Mouse (Mus musculus) hindbrain, embryonic 16.5 days (tissue): ENCODE measurements around the gene Ptpn13. TPM values are rescaled to one million over a fixed set of nuclear protein-coding genes. Genes with fewer than 3 reads are reported as not detected.

Experiments
- ATAC-seq: fragments of 200-750 bp; cut with Nextera tagmentation; 2 replicates; pipeline ENCODE4 v1.8.0; 2017; ENCODE audit warnings: moderate TSS enrichment, moderate library complexity
- H3K27ac ChIP-seq: fragments of 300-500 bp; sonication (generic); 2 replicates; pipeline ENCODE4 v1.5.1; 2014; ENCODE audit warnings: low read depth, mild to moderate bottlenecking, control low read depth, low read length, moderate library complexity
- H3K27me3 ChIP-seq: fragments of 300-500 bp; sonication (generic); replicated peaks from 2 replicates; pipeline ENCODE4 v1.6.1; 2014; ENCODE audit warnings: low read length; ENCODE audit not compliant: control insufficient read depth, insufficient read depth
- H3K36me3 ChIP-seq: fragments of 300-500 bp; sonication (generic); 2 replicates; pipeline ENCODE4 v1.6.1; 2014; ENCODE audit warnings: mild to moderate bottlenecking, low read length, moderate library complexity, mixed read lengths; ENCODE audit not compliant: control insufficient read depth, insufficient read depth
- H3K4me1 ChIP-seq: fragments of 300-500 bp; sonication (generic); 2 replicates; pipeline ENCODE4 v1.6.1; 2014; ENCODE audit warnings: low read depth, low read length; ENCODE audit not compliant: control insufficient read depth, insufficient read depth
- H3K4me2 ChIP-seq: fragments of 300-500 bp; sonication (generic); 2 replicates; pipeline ENCODE4 v1.6.1; 2014; ENCODE audit warnings: mild to moderate bottlenecking, low read length, control low read depth, moderate library complexity
- H3K4me3 ChIP-seq: fragments of 300-500 bp; sonication (generic); 2 replicates; pipeline ENCODE4 v1.5.1; 2014; ENCODE audit warnings: mild to moderate bottlenecking, low read length, control low read depth, moderate library complexity
- H3K9ac ChIP-seq: fragments of 300-500 bp; sonication (generic); 2 replicates; pipeline ENCODE4 v1.6.1; 2014; ENCODE audit warnings: low read depth, mild to moderate bottlenecking, control low read depth, low read length, moderate library complexity
- H3K9me3 ChIP-seq: fragments of 300-500 bp; sonication (generic); 2 replicates; pipeline ENCODE4 v1.6.1; 2014; ENCODE audit warnings: mild to moderate bottlenecking, low read length, moderate library complexity; ENCODE audit not compliant: control insufficient read depth
- WGBS: fragments of 180-500 bp; shearing (Covaris S2); extraction: QIAGEN DNeasy Blood & Tissue Kit; methylation state at CpG from one replicate; pipeline ENCODE4 v1.1.7; 2014; 5-methylcytosine and 5-hydroxymethylcytosine counted together
- polyA plus RNA-seq: library from polyadenylated mRNA; unstranded; fragments of >200 nt; fragmentation: Nextera tagmentation; extraction: Ambion mirVana; gene quantifications from 2 replicates; pipeline ENCODE4 v1.2.1, GENCODE M21; 2015

Gene Ptpn13
- polyA plus RNA-seq, 1 experiment from 2014 or later = 3.3 TPM

GRCm38 (mm10) chr5:103515876-103516275 is 90.9 kb downstream of the Ptpn13 start:
- H3K4me1 ChIP-seq = no peaks in the 10 kb centered on the region
- no peak for ATAC-seq
- H3K27me3 ChIP-seq = no peaks in the 10 kb centered on the region
- no peak overlapping the region for H3K27ac ChIP-seq
- 91% methylated on average over 4 of the region's 4 CpGs for WGBS
- no peak overlapping the region for H3K4me3 ChIP-seq
- no peaks in the 10 kb centered on the region for H3K36me3 ChIP-seq
- H3K9me3 ChIP-seq = no peaks in the 10 kb centered on the region
- H3K9ac ChIP-seq = no peak overlapping the region
- H3K4me2 ChIP-seq = no peak overlapping the region

GRCm38 (mm10) chr5:103516555-103516954 is 91.6 kb downstream of the Ptpn13 start:
- Histone ChIP-seq H3K9ac (no peak overlapping the region), H3K27me3 (no peaks in the 10 kb centered on the region), H3K9me3 (no peaks in the 10 kb centered on the region), H3K36me3 (no peaks in the 10 kb centered on the region), H3K4me3 (no peak overlapping the region), H3K27ac (no peak overlapping the region), H3K4me2 (no peak overlapping the region), H3K4me1 (no peaks in the 10 kb centered on the region)
- ATAC-seq = no peak

- ATAC-seq = no peak
- Histone ChIP-seq H3K27ac (no peak overlapping the region), H3K4me1 (no peaks in the 10 kb centered on the region), H3K9ac (no peak overlapping the region), H3K27me3 (no peaks in the 10 kb centered on the region), H3K4me3 (no peak overlapping the region), H3K4me2 (no peak overlapping the region), H3K9me3 (no peaks in the 10 kb centered on the region), H3K36me3 (no peaks in the 10 kb centered on the region)
- WGBS = 67% methylated on average over 6 of the region's 6 CpGs
These were observed 92.6 kb downstream of the Ptpn13 start for GRCm38 (mm10) chr5:103517641-103518040.

- H3K4me2 ChIP-seq = no peak overlapping the region
- no peaks in the 10 kb centered on the region for H3K4me1 ChIP-seq
- no peaks in the 10 kb centered on the region for H3K27me3 ChIP-seq
- no peak overlapping the region for H3K27ac ChIP-seq
- ATAC-seq = no peak
- no peak overlapping the region for H3K9ac ChIP-seq
- 85% methylated on average over 14 of the region's 14 CpGs for WGBS
- H3K4me3 ChIP-seq = no peak overlapping the region
- no peaks in the 10 kb centered on the region for H3K36me3 ChIP-seq
- no peaks in the 10 kb centered on the region for H3K9me3 ChIP-seq
These were observed 93.9 kb downstream of the Ptpn13 start for GRCm38 (mm10) chr5:103518797-103519468.

- no peak overlapping the region for H3K4me3 ChIP-seq
- WGBS = 53% methylated on average over 3 of the region's 3 CpGs
- H3K4me2 ChIP-seq = no peak overlapping the region
- H3K27me3 ChIP-seq = no peaks in the 10 kb centered on the region
- H3K9me3 ChIP-seq = no peaks in the 10 kb centered on the region
- no peaks in the 10 kb centered on the region for H3K36me3 ChIP-seq
- H3K4me1 ChIP-seq = no peaks in the 10 kb centered on the region
- H3K9ac ChIP-seq = no peak overlapping the region
- ATAC-seq = no peak
- no peak overlapping the region for H3K27ac ChIP-seq
These were observed 97.4 kb downstream of the Ptpn13 start for GRCm38 (mm10) chr5:103522371-103522770.

- H3K9ac ChIP-seq = no peak overlapping the region
- no peak for ATAC-seq
- no peaks in the 10 kb centered on the region for H3K36me3 ChIP-seq
- 84% methylated on average over 20 of the region's 20 CpGs for WGBS
- no peak overlapping the region for H3K27ac ChIP-seq
- H3K4me2 ChIP-seq = no peak overlapping the region
- no peaks in the 10 kb centered on the region for H3K27me3 ChIP-seq
- H3K4me1 ChIP-seq = no peaks in the 10 kb centered on the region
- H3K9me3 ChIP-seq = no peaks in the 10 kb centered on the region
- H3K4me3 ChIP-seq = no peak overlapping the region
These were observed 101.9 kb downstream of the Ptpn13 start for GRCm38 (mm10) chr5:103526668-103527436.

- no peak overlapping the region for H3K27ac ChIP-seq
- 69% methylated on average over 6 of the region's 6 CpGs for WGBS
- H3K9ac ChIP-seq = no peak overlapping the region
- no peak for ATAC-seq
- no peaks in the 10 kb centered on the region for H3K9me3 ChIP-seq
- H3K27me3 ChIP-seq = no peaks in the 10 kb centered on the region
- no peak overlapping the region for H3K4me2 ChIP-seq
- H3K36me3 ChIP-seq = no peaks in the 10 kb centered on the region
- H3K4me3 ChIP-seq = no peak overlapping the region
- H3K4me1 ChIP-seq = no peaks in the 10 kb centered on the region
These were observed 102.4 kb downstream of the Ptpn13 start for GRCm38 (mm10) chr5:103527437-103527718.

- Histone ChIP-seq H3K4me1 (no peaks in the 10 kb centered on the region), H3K9ac (no peak overlapping the region), H3K4me2 (no peak overlapping the region), H3K27me3 (no peaks in the 10 kb centered on the region), H3K27ac (no peak overlapping the region), H3K9me3 (no peaks in the 10 kb centered on the region), H3K4me3 (no peak overlapping the region), H3K36me3 (no peaks in the 10 kb centered on the region)
- WGBS = 91% methylated on average over 9 of the region's 9 CpGs
- no peak for ATAC-seq
These were observed 105.2 kb downstream of the Ptpn13 start for GRCm38 (mm10) chr5:103530214-103530613.

GRCm38 (mm10) chr5:103532841-103533390 is 107.9 kb downstream of the Ptpn13 start:
- 64% methylated on average over 11 of the region's 11 CpGs for WGBS
- Histone ChIP-seq H3K27ac (no peak overlapping the region), H3K9me3 (no peaks in the 10 kb centered on the region)

More at GRCm38 (mm10) chr5:103532841-103533390, 107.9 kb downstream of the Ptpn13 start:
- Histone ChIP-seq H3K27me3 (no peaks in the 10 kb centered on the region), H3K4me2 (no peak overlapping the region), H3K36me3 (no peaks in the 10 kb centered on the region), H3K4me1 (no peaks in the 10 kb centered on the region), H3K4me3 (no peak overlapping the region), H3K9ac (no peak overlapping the region)
- no peak for ATAC-seq
